Mouse (Mus musculus) gastrocnemius, postnatal 25 days (tissue): Measurements from ENCODE around the gene Lrrc4c. TPM values are rescaled to one million over a fixed set of nuclear protein-coding genes. Genes with fewer than 3 reads are reported as not detected.
A peak's percentile ranks its signal among the peaks of the same experiment; 100 is the strongest.

Experiments used
- DNase-seq: peaks from one replicate; pipeline ENCODE4 v3.0.0; 2022
- total RNA-seq, 2 experiments: library from RNA; stranded (reverse); gene quantifications; 1 replicate in 1 of 2; 2 replicates in 1 of 2; pipeline ENCODE4 v1.2.3; 2021

The Lrrc4c gene
- total RNA-seq, 2 experiments from 2014 or later = 0.15 to 0.16 TPM

DNA sequence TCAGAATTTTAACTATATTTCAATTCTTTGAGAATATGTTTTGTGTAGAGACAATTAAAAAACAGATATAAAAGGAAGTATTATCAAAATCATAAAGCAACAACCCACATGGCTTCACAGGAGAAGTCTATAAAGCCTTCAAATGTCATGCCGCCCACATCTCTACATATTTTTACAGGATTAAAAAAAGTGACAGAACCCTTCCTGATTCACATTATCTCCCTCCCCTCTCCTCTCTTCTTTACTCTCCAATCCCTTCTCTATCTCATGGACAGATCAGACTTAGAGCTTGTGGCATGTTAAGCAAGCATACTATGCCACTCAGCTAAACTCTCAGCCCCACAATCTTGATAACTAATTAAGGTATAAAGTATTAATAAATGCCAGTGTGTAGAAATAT is 535.8 kb downstream of the Lrrc4c start:
- no peak for DNase-seq

DNA sequence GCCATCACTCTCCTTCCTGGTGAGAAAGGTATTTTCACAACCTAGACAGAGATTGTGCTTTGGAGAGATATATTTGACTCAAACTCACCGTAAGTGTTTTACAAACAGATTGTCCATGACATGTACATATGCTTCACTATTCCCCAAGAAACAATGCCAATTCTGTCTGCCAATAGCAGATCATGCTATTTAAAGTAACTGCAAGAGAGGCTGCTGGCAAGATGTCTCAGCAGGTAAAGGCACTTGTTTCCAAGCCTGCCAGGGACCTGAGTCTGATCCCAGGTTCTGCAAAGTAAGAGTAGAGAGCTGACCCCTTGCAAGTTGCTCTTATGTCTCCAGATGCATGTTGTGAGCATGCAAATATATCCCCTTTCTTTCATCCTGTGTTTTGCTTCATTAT is 558.1 kb downstream of the Lrrc4c start:
- DNase-seq = no peak

DNA sequence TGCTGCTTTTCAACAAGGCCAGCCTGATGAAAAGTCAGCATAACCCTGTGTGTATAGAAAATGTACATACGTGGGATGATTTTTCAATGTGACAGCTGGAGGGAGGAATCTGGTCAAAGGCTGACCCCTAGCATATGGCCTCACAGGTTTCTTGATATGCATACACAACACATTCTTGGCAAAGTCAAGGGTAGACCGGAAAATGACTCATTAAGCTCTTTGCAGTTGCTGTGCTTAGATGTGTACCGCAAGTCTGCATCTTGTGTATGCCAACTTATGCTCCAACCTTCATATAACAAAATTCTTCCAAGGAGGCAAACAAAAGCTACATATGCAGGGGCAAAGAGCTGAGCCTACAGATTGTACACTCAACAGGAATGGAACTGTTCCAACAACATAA is 631.6 kb downstream of the Lrrc4c start:
- no peak for DNase-seq

DNA sequence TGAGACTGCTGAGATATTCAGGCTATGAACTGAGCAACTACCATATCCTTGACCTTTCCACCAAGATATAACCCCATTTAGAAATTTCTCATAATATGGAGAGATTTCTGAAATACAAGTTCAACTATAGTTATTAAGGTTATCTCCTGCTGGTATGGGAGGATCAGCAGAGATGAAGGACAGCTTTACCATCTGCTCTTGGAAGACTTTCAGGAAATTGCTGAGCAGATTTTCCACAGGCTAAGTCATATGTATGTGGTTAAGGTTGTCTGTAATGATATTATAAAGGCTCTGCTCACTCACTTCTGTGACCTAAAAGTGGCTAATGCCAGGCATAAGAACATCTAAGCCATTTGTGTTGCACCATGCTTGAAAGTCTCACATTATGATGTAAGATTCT is 681.6 kb downstream of the Lrrc4c start:
- no peak for DNase-seq

DNA sequence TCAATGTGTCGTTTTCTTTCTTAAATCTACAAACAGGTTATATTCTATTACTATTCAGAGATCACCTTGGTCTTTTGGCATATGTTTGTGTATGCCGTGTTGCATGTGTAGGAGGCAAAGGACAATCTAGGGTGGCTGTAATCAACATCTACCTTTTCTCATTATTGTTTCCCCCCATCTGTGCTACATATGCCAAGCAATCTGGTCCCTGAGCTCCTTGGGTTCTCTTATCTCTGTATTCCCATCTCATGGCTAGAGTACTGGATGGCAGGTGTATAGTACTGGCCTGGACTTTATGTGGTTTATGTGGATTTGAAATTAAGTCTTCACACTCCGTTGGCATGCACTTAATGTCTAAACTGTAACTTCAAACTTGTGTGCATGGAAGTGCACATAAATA is 700.4 kb downstream of the Lrrc4c start:
- DNase-seq = no peak

DNA sequence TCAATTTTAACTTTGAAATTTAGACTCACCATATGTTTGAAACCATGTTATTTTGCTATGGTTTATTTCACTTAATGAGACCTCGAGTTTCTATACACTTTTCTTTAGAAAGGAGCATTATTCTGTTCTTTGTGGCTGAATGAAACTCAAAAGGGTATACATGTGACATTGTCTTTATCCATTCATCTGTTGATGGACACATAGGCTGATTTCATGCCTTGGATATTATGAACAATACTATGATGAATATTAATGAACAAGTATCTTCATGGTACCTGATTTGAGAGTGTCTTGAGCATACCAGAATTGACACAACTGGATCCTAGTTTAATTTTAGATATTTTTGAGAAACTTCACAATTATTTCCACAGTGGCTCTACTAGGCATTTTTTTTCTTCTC is 709.0 kb downstream of the Lrrc4c start:
- DNase-seq = no peak

DNA sequence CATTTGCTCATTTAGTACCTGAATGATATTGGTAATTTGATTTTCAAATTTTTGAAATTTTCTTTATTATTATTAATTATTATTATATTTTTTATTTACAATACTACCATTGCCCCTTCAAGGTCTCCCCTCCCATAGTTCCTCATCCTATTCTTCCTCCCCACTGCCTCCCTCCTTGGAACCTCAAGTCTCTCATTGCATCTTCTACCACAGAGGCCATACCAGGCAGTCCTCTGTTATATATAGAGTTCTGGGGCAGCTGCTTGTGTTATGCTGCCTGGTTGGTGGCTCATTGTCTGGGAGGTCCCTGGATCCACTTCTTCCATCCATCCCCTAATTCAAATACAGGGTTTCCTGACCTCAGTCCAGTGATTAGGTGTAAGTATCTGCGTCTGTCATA is 709.6 kb downstream of the Lrrc4c start:
- no peak for DNase-seq

DNA sequence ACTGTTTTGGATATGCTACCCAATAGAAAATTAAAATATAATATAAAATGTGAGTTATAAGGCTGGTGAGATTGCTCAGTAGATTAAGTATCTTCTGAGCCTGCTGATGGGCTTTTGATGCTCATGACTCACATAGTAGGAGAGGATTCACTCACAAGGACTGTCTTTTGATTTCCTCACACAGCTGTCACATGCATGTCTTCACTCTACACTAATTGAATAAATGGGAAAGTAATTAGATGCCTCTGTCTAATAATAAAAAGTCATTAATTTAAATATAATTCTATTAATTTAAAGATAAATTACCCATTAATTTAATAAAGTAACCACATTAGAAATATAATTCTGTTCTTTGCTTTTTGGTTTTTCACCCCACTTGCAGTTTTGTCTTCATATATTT is 718.4 kb downstream of the Lrrc4c start:
- DNase-seq = no peak

DNA sequence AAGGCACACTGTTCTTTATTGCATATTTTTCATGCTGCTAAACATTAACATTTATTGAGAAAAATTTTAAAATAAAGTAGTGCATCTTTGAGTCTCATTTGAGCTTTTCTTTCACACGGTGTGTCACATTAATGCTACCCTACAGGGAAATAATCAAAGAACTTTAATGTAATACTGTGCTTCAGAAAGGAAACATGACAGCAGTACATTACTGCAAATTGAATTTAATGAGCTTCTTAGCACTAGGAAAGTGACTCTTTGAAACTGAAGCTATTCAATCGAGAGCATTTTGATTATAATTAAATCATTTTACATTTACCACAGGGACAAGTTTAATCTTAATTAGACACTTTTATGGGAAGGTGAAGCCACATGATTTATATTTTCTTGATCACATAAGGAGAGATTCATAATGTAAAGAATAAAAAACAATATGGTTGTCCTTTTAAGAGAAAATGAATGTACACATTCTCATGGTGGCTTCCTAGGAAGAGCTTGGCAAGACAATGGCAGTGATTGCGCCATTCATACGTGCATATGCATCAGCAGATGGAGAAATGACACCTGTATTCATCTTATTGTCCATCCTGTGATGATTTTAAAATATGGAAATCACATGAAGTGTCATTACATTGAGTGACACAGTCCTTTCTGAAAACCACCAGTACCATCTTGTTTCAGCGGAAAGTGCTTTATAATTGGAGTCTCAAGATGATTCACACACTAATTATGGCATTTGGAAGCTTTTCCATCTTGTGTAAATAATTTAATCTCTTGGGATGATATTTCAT is 719.2 kb downstream of the Lrrc4c start:
- DNase-seq = no peak

DNA sequence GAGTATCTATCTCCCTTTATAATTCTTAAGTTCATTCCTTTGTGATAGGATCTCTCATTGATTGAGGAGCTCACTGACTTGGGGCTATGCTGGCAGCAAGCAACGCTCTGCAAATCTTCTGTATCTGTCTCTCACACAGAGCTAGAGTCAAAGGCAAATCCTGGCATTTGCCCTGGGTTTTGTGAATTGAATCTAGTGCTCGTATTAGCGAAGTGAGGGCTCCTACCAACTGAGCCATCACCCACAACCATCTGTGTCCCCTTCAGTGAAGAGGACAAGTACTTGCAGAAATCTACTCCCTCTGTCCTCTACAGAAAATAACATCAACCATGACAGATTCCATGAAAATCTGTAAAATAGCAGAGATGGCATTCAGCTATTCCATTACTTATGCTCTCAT is 726.0 kb downstream of the Lrrc4c start:
- no peak for DNase-seq

DNA sequence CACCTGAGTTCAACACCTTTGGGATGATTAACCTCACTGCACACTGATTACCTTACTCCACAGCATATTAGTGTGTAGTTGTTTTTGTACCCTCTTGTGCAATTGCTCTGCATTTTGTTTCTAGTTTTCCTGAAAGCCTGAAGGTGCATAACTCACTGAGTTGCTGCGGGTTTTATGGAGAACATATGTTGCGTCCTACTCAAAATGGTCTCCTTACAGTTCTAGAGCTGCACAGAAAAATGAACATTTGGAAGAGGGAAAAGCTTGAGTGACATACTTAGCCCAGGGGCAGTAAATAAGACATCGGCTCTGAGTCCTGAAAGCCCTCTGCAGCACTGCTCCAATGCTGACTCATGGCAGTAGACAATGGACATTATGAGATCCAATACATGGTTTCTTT is 727.7 kb downstream of the Lrrc4c start:
- DNase-seq = no peak

DNA sequence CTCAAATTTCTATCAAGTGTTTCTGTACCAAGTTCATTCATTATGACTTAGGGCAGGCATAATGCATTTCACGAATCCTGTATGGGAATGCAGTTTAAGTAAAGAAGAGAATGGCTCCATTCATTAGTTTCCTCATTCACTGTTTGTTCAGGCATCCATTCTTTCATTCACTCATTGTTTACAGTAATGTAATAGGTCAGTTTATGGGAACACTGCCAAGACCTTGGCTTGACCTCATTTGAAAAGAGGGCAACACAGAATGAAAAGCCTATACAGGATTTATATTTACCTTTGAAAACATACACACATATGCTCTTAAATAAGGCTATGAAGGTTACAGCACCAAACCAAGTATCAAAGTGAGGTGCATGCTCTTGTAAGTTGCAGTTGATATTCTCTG is 762.2 kb downstream of the Lrrc4c start:
- DNase-seq = no peak

DNA sequence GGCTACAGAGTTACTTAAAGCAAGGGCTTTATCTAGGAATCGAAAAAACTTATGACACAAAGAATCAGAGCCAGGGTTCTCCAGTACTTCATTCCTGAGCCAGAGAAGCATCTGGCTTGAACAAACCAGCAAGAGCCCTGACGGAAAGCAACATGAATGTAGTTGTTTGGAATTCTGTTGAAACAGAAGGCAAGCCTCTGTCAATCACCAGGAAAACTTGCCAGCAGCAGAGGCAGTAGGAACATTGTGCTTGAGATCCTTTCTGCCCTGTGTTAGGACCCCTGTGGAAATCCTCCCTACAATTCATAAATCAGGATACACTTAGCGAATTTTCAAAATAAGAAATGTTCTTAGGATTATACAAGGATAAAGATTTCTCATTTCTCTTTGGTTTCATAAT is 780.0 kb downstream of the Lrrc4c start:
- DNase-seq = no peak

DNA sequence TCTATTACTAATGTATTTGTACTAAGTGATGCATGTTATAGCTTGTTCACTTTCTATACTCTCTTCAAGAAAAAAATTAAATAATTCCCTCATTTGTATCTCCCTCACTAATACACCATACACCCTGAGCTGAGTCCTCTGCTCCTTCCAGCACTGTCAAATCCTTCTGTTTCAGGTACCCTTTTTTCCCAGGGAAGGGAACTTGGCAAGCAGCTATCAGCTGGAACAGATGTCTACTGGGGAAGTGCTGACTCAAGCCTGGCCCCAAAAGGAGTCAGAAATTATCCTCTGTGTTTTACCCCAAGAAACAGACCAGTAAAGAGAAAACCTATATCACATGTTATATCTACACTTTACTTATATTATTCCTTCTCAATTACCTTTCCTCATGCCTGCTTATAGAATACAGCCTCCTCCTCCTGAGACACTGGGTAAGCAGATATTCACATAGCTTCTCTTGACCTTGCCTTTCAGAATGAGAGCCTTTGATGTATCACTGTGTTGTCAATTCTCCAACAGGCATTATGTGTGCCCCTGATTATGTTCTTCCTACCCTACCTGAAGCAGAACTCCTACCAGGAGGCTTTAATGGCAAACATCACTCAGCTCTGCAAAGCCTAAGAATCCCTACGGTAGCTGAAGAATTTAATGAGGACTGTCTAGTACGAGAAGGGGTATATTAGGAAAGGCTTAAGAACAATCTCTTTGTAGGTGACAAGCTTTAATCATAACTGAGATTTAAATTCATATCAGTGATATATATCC is 785.6 kb downstream of the Lrrc4c start:
- DNase-seq = no peak

DNA sequence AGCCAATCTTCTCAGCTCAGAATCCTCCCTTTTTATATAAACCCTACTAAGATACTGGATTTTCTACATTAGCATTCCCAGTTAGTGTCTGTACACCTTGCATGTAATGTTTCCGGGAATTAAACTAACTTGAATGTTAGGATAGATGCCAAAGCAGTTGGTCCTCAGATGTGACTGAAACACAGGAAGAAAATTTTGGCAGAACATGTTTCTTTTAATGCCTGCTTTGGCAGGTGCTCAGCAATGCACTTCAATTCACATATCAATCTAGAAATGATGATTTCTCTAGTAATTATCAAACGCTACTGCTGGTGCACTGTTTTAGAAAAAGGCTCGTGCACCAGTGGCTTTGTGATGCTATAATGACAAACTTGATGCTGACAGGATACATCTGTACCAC is 806.3 kb downstream of the Lrrc4c start:
- DNase-seq = no peak

DNA sequence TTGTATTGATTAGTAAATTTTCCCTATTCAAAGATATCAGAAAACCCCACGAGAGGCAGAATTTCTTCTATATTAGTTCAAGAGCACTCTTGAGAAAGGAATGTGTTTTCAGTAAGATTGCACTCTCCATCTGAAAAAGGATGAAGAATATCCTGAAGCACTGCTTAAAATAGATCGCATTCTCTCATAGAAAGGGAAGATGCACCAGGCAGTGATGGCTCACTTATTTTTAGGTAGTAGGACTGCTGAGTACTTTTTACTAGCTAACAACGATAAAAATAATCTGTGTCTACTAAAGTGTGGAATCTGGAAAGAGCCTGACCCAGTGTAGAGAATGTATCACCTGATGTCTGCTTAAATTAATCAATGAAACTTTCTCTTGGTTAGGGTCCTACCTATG is 820.5 kb downstream of the Lrrc4c start:
- no peak for DNase-seq

DNA sequence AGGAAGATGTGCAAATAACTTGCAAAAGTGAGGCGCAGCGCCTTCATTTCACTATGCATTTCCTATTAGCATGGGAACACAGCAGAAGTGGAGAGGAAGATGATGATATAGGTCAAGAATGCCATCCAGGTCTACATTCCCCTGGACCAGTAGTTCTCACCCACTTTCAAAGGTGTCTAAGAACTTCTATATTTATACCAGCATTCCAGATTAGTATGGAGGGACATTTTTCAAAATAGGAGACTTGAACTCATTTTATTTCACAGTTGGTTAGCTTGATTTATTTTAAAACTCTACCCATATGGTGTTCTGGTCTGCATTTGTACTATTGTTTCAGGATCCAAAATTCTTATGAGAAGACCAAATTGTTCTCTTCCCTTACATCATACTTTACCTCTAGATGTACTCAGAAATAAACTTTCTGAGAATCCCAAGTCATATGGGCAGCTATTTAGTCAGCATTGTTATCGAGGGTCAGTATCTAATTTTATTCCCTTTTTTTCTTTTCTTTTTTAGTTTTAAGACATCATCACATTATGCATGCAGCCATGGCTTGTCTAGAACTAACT is 833.7 kb downstream of the Lrrc4c start:
- DNase-seq = no peak

DNA sequence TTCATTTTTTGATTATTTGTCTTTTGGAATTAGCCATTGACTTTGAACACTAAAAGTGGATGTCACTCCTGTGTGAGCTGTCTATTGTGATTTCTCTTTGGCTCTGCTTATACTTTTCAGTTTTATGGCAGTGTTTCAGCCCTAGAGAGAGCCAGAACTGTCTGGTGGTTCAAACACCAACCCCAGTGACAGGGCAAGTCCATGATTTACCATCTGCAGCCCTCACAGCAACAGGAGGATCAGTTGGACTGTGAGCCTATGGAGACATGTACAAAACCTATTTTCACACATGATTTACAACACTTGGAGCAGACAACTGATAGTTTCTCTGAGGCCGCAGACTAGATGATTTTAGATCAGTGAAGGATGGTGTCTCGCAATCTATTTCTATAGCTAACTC is 847.8 kb downstream of the Lrrc4c start:
- DNase-seq = no peak

DNA sequence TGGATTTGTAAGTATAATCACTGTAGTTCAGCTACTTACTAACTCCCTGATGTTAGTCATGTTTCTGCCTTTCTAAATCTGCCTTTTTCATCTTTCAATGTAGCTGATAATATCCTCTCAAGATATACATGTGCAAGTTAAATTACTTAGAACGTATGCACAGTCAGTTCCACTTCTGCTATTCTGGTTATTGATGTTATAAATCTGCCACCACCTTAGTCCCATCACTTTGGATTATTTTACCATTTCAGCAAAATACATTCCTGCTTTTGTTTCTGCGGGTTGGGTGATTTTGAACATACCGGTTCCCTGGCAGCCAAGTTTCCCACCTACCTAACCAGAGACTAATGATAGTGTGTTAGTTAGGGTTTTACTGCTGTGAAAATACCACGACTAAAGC is 860.4 kb downstream of the Lrrc4c start:
- no peak for DNase-seq

DNA sequence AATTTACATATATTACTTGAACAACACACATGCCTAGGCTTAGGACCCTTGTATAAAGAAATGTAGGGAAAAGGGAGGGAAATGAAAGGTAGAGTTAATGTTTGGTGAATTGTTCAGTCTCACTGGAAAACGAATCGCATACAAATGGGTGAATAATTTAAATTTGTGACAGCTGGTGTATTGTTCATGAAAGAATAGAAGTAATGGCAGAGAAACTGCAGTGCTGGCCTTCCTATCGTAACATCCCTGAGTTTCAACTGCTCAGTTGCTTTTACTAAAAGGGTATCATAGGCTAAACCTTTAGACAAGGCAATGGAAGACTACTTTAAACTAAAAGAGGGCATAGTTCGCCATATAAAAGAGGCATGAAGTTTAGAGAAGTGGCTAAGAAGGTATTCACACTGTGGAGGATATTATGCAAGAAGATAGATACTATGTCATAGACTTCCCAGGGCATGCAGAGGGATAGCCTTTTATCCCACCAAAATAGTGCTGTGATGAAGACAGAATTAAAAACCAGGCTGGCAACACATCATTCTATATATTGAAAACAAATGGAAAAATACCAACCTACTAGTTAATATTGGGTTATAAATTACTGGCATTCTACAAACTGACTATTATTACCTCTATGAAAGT is 879.1 kb downstream of the Lrrc4c start:
- no peak for DNase-seq

DNA sequence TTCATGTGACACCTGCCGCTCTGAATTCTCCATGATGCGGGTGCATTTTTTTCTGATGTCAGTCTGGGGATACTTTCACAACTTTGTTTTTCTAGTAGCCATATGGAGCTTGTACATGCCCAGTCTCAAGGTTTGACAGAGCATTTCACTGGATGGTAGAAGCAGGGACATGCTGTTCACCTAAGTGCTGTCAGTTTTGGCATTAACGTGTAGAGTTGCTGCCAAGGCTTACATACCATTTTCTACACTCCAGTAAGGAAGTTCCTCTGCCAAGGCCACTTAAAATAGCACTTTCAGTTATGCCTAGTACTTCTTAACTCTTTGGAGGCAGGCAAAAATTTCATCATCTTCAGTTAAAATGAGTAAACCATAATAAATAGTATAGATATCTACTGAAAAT is 915.0 kb downstream of the Lrrc4c start:
- peak; percentile 26 for DNase-seq

DNA sequence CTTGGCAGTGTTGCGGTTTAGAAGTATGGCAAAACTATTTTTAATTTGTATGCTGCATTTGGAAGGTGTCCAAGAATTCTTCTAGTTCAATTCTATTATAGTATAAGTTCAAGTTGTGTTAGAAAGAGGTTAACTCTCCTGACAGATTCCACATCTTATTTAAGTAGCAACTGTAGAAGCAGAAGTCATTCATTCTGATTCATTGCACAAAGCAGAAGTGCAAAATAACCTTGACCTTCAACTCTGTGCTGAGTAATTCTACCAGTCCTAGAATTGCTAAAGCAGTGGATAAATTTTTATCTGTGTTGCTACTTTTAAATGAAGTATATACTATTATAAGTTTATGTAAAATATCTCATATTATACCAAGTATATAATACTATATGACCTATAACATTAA is 916.1 kb downstream of the Lrrc4c start:
- DNase-seq = no peak

DNA sequence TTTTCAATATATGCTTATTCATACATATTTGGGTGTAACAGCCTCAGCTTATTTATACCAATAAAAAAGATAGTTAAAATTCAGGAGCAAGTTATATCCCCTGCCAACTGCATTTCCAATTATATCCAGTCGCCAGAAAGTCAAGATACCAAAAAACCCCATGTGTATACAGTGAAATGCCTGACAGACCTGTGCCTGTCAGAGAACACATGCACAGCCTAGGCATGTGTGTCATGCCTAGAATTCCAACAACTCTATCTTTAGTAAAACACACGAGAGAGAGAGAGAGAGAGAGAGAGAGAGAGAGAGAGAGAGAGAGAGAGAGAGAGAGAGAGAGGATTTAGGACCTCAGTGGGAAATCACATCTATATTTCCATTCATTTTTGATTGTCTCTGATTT is 956.7 kb downstream of the Lrrc4c start:
- no peak for DNase-seq
